Mouse (Mus musculus) brain, embryonic 14.5 days (tissue): ENCODE data around the gene Tbc1d7.

ENCODE experiments used
- CTCF ChIP-seq: fragments of 200-500 bp; IDR thresholded peaks from 2 replicates; pipeline ENCODE4 v1.5.1; 2012; ENCODE audit warnings: inconsistent platforms, mild to moderate bottlenecking, moderate library complexity, borderline replicate concordance; ENCODE audit not compliant: insufficient read depth, insufficient read length; ENCODE audit errors: extremely low read depth
- POLR2A ChIP-seq: fragments of 200-500 bp; IDR thresholded peaks from 2 replicates; pipeline ENCODE4 v1.6.1; 2012; ENCODE audit warnings: mild to moderate bottlenecking, inconsistent platforms, borderline replicate concordance; ENCODE audit not compliant: poor library complexity, insufficient read depth, insufficient read length, severe bottlenecking; ENCODE audit errors: extremely low read depth

DNA sequence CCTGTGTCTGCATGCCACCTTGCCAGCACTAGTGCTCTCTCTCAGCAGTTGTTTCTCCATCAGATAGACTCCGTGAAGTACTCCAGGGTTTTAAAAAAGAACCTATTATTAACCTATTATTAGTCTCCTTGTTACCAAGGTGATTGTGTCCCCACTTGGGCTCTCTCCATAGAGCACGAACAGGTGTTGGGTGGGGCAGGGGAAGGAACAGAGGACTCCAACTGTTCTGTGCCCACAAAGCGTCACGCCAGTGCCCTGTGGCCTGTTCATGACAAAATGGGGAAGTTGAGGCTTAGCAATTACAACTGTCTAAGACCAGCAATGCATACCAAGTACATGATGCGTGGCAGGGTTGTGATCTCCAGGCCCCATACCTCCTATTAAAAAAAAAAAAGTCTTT lies 38.3 kb upstream of the Tbc1d7 start:
- TF ChIP-seq CTCF (no peak), POLR2A (no peak)
